Mouse (Mus musculus) c-Kit-positive CD71-positive TER-119-negative erythroid progenitor cells, embryonic 14.5 days (primary cell): ENCODE results near the gene Ncam2.
"Not testable (repeated sequence)": the region's sequence is repeated elsewhere in the genome, so short reads cannot be mapped to it uniquely, and the experiment has no call there.

Experiments used
- DNase-seq: peaks from one replicate; pipeline ENCODE4 v3.0.0-alpha.2; 2013; ENCODE audit warnings: low read depth

The Ncam2 gene

GRCm38 (mm10) chr16:81285882-81286281 lies 85.4 kb downstream of the Ncam2 start:
- no peak for DNase-seq

DNA sequence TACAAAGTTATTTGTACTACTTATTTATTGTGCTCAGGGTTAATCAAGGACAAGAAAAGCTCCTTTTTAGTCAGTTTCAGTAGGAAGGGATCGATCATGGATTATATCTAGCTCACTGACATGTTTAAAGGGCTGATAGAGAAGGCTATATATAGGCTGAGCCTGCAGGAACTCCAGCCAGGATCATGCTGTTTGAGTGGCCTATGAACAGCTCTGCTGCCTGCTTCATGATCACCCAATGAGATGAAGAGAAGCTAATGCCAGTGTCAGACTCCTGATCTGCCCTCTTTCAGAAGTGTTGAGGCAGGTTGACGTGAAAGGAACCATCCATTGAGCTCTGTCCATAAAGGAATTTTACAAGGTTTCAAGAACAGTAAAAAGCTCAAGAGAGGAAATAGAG lies 103.3 kb downstream of the Ncam2 start:
- no peak for DNase-seq

GRCm38 (mm10) chr16:81309215-81309614 lies 108.7 kb downstream of the Ncam2 start:
- DNase-seq = no peak

GRCm38 (mm10) chr16:81319037-81319436 lies 118.5 kb downstream of the Ncam2 start:
- no peak for DNase-seq

DNA sequence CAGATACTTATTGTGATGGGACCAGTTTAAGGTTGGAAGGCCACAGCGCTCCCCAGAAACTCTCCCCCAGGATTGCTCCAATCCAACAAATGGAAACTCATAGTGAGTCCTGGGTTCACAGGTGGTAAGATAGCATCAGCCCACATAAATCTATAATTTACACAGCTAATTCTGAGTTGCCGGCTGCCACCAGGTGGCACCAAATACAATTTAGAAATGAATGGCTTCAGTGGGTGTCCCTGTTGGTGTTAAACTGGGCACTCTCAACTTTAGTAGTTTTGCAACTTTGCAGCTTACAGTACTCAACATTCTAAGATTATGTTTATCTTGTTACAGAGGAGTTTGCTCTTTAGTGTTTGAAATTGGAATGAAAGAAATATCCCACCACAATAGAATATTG lies 130.0 kb downstream of the Ncam2 start:
- DNase-seq = no peak

DNA sequence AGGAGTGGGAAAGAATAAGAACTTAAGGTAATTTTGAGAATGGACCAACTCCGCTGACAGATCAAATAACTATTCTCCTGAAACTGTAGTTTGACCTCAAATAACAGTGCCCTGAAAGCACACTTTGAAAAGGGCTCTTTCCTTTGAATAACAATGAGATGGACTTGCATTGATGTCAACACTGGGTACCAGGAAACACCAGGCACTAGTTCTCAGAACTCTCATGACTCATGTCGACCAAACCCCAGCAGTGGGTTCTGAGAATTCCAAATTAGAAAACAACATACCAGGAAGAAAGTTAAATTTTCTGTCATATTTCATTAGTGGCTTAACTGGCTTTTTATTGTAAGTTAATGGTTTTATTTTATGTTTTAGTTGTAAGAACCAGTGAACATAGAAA lies 165.4 kb downstream of the Ncam2 start:
- no peak for DNase-seq

DNA sequence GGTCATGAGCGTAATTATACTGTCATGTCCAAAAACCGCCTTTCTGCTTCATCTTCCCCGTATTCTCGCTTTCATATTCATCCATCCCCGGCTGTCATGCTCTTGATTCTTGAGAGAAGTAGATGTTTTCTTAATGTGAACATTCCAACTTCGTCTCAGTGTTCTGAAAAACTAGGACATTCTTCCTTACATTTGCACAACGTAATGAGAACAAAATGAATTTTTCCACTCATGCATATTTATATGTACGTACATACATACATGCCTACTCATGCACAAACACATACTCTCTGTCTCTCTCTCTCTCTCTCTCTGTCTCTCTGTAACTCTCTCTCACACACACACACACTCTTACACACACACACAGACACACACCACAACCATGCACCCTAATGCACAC lies 173.7 kb downstream of the Ncam2 start:
- no peak for DNase-seq

DNA sequence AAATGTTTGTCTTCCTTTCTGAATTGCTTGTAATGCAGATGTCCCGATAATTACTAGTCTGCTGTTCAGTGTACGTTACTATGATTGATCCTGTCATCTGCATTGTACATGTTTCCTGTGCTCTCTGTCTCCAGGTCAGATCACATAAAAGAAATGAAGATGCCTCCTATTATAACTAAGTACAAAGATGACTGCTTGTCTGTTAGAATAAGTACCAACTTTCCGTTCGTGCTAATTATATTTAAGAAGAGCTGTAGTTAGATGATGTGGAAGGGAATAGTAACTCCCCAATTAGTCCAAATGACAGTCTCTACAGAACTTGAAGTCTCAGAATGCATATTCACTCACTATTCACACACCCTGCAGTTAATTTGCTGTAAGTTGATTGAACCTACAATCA lies 179.9 kb downstream of the Ncam2 start:
- no peak for DNase-seq

DNA sequence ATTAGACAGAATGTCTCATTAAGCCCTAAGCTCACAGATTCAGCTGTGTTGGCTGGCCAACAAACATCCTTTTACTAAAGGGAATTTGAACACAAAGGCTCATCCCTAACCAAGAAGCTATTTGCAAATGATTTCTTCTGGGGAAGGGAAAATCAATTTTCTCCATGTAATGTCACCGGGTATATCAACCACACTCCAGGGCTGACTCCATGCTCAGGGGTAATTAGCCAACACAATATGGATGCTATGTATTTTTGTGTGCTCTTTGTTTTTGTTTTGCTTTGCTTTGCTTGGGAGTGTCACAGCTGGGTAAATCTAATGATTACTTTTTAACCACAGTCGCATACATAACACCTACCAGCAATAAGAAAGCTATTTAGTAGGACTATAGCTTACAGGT lies 188.1 kb downstream of the Ncam2 start:
- no peak for DNase-seq

DNA sequence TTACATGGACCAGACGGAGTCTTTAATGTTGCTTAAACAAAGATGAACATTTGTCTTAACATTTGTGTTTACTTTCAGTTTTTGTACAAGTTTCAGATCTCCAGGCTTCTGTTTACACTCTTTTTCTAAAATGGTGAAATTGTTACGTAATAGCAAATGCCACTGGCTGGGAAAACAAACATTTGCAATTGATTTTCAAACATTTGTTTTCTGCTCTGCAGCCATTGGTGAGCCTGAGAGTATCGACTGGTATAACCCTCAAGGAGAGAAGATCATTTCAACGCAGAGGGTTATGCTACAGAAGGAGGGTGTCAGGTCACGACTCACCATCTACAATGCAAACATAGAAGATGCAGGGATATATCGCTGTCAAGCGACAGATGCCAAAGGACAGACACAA lies 234.1 kb downstream of the Ncam2 start:
- DNase-seq = no peak

GRCm38 (mm10) chr16:81437091-81437867 lies 236.8 kb downstream of the Ncam2 start:
- no peak for DNase-seq

GRCm38 (mm10) chr16:81437868-81438249 lies 237.4 kb downstream of the Ncam2 start:
- DNase-seq = no peak

DNA sequence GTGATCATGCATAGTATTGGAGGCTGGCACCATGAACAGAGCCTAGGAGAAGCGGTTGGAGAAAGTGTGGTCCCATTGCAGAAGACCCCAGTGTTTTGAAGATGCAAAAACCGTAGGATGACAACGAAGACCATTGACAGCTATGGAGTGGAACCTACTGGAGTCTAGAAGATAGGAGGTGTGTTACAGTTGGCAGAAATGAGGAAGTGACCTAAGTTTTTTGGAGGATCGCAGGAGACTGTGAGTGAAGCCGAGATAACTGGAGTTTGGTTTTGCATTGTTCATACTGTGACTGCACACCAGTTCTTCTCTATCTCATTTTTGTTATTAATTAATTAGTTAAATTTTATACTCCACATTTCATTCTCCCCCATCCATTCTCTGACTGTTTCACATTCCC lies 250.4 kb downstream of the Ncam2 start:
- DNase-seq = no peak

- DNase-seq = no peak
Observed at GRCm38 (mm10) chr16:81452988-81453387, 252.5 kb downstream of the Ncam2 start.

DNA sequence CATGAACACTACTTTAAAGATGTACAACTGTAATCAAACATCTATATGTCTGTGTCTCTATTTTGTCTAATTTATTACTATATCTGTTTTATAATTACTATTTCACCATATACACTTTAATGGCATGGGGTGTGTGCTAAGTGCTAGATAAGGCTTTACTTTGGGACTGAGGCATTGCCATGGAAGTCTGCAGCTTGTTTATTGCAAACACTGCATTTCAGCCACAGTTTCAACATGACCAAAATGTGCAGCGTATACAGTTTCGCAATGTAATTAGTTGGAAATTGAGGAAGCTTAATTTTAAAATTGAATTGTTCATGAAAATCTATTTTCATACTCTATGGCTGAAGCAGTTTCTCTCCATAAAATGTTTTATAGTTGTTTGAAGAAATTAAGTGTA lies 254.0 kb downstream of the Ncam2 start:
- DNase-seq = no peak

GRCm38 (mm10) chr16:81462731-81463130 lies 262.2 kb downstream of the Ncam2 start:
- DNase-seq = not testable (repeated sequence)

GRCm38 (mm10) chr16:81472925-81473324 lies 272.4 kb downstream of the Ncam2 start:
- DNase-seq = no peak

DNA sequence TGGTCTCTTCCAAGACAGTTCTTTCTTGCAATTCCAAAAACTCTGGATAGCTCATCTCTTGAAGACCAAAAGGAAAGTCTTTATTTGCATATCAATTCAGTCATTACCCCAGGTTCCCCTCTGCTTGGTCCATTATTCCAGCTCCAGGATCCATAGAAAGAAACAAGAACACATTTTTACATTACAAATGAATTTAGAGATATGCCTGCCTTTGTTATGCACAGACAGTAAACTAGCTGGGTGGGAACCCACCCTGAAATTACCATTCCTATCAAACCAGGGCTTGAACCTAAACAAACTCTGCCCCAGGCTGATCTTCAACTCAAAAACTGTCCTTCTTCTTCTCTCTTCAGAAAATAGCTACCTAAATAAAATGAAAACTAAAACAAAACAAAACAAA lies 280.6 kb downstream of the Ncam2 start:
- DNase-seq = no peak

DNA sequence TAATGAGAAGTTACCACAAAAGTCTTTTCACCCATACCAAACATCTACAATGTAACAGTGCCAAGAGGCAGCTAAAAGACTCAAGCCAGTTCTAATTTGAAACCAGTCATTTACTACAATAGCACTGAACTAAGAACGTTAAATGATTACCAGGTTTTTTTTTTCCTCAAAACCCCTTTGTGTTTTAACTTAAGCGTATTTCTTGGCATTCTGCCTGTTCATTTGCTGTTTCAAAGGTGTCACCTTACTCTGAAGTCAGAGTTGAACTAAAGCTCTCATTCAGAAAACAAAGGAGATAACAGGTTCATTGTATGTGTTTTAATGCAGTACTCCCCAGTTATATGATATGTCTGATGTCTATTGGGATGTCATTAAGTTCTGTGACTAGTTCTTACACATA lies 295.6 kb downstream of the Ncam2 start:
- DNase-seq = no peak

DNA sequence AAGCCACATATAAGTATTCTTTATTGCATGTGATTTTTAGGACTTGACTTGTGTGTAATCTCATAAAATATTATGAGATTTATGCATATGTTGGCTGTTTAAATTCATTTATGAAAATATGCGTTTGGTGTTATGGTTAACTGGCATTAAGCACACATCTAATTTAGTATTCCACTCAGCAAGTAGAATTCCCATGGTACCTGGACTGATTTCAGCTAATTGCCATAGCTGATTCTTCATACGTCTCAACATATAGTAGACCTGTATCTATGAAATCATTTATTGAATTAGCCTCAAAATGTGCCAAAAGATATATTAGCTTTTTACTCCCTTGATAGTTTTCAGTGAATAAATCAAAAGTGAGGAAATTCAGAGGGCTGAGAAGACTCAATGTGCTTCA lies 302.1 kb downstream of the Ncam2 start:
- DNase-seq = no peak

DNA sequence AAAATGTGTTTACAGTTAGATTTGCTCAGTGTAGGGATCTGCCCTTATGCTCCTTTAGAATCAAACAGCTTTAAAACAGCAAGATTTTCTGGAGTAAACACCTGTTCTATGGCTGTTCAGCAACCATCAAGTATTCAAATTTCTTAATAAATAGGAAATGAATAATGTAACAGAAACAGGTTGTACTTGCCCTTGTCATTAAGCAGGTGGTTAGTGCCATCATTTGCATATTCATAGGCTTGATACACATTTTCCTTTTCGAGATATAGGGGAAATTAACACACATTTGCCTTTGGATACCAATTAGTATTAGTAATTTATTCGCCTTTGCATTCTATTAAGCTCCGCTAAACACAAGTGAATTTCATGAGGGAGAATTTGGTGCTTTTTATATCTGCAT lies 335.7 kb downstream of the Ncam2 start:
- DNase-seq = no peak

GRCm38 (mm10) chr16:81587565-81588107 lies 387.1 kb downstream of the Ncam2 start:
- DNase-seq = no peak

DNA sequence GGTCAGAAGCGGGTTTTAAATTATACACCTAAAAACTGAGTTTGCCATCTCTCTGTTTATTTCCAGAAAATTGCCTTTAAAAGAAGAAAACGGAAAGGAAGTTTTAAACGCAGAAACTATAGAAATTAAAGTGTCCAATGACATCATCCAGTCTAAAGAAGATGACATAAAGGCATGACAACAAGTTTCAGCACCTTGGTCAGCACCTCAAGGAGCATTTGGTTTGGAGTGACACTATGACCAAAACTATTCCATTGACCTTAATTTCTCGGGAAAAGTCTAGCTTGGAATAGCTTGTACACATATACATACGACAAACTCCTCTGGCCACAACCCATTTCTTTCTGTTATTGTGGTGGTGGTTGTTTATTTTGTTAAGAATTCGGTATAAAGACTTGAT lies 422.8 kb downstream of the Ncam2 start:
- DNase-seq = no peak

GRCm38 (mm10) chr16:81623776-81624175 lies 423.3 kb downstream of the Ncam2 start:
- no peak for DNase-seq
